Mouse (Mus musculus) limb, embryonic 13.5 days (tissue): ENCODE measurements around the gene Supt7l. TPM values are rescaled to one million over a fixed set of nuclear protein-coding genes. Genes with fewer than 3 reads are reported as not detected.
"Not testable (repeated sequence)": the region's sequence is repeated elsewhere in the genome, so short reads cannot be mapped to it uniquely, and the experiment has no call there.

ENCODE experiments used
- ATAC-seq: fragments of 200-750 bp; cut with Nextera tagmentation; 2 replicates; pipeline ENCODE4 v1.8.0; 2017; ENCODE audit warnings: low read depth, moderate number of reproducible peaks, moderate TSS enrichment; ENCODE audit not compliant: low FRiP score
- H3K27ac ChIP-seq: fragments of 300-500 bp; sonication (generic); 2 replicates; pipeline ENCODE4 v1.5.1; 2015; ENCODE audit warnings: inconsistent platforms, mild to moderate bottlenecking, moderate library complexity
- H3K27me3 ChIP-seq: fragments of 300-500 bp; sonication (generic); 2 replicates; pipeline ENCODE4 v1.6.1; 2015; ENCODE audit warnings: mild to moderate bottlenecking, inconsistent platforms
- H3K36me3 ChIP-seq: fragments of 300-500 bp; sonication (generic); 2 replicates; pipeline ENCODE4 v1.6.1; 2015; ENCODE audit warnings: inconsistent platforms, mild to moderate bottlenecking, moderate library complexity
- H3K4me1 ChIP-seq: fragments of 300-500 bp; sonication (generic); 2 replicates; pipeline ENCODE4 v1.6.1; 2015; ENCODE audit warnings: inconsistent platforms
- H3K4me2 ChIP-seq: fragments of 300-500 bp; sonication (generic); replicated peaks from 2 replicates; pipeline ENCODE4 v1.6.1; 2015; ENCODE audit warnings: inconsistent platforms, mild to moderate bottlenecking, moderate library complexity
- H3K4me3 ChIP-seq: fragments of 300-500 bp; sonication (generic); 2 replicates; pipeline ENCODE4 v1.5.1; 2015; ENCODE audit warnings: moderate library complexity, mild to moderate bottlenecking, inconsistent platforms
- H3K9ac ChIP-seq: fragments of 300-500 bp; sonication (generic); 2 replicates; pipeline ENCODE4 v1.6.1; 2015; ENCODE audit warnings: mild to moderate bottlenecking, inconsistent platforms
- H3K9me3 ChIP-seq: fragments of 300-500 bp; sonication (generic); 2 replicates; pipeline ENCODE4 v1.6.1; 2016; ENCODE audit warnings: inconsistent platforms
- WGBS: fragments of 180-500 bp; shearing (Covaris S2); methylation state at CpG from one replicate; pipeline ENCODE4 v1.1.7; 2015; 5-methylcytosine and 5-hydroxymethylcytosine counted together
- polyA plus RNA-seq: library from polyadenylated mRNA; unstranded; fragments of >200 nt; fragmentation: Nextera tagmentation; extraction: Ambion mirVana; gene quantifications from 2 replicates; pipeline ENCODE4 v1.2.1, GENCODE M21; 2015

Gene Supt7l
- polyA plus RNA-seq: 30.8 and 31.2 TPM in 2 replicates

DNA sequence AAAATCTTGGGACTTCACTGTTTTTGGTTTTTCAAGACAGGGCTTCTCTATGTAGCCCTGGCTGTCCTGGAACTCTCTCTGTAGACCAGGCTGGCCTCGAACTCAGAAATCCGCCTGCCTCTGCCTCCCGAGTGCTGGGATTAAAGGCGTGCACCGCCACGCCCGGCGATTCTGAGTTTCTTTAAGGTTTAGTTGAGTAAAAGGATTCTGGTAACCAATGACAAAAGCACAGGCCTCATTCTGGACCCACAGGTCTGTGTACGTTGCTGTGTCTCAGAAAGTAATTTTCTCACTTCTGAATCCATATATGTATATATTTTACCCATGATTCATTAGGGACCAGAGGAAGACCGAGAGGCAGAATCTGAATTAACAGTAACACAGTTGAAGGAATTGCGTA is at the start of gene Supt7l:
Gene Supt7l, minus strand, starts transcription at position 101 of the 400 bp plus-strand sequence.
- Histone ChIP-seq H3K9ac (peak within 1 kb of the TSS; percentile 91), H3K4me2 (peak within 1 kb of the TSS; percentile 85), H3K4me1 (peaks cover 26% of the 10 kb centered on the region), H3K4me3 (peak within 1 kb of the TSS; percentile 97), H3K27ac (peak within 1 kb of the TSS; percentile 86), H3K36me3 (peaks cover 35% of the 10 kb centered on the region)
- not testable (repeated sequence) for ATAC-seq, H3K27me3 ChIP-seq, H3K9me3 ChIP-seq
- WGBS: 81% methylated on average over 11 of the region's 11 CpGs

DNA sequence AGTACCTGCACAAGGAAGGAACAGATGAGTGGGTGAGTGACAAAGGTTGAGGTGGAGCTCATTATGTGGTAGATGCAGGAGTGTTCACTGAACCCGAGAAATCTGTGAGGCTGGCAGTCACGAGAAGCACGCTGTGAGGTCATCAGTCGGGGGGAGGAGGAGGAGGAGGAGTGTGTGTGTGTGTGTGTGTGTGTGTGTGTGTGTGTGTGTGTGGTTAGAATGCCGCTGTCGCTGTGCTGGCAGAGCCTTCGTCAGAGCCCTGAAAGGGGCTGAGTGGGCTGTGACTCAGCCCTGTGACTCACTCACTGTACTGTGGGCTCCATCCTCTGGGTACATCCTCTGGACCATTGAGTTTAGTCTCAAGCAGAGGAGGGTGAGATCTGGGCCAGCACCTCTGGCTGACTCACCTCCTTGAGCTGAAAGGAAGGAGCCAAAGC is 49.0 kb upstream of the Supt7l start:
- no peak for ATAC-seq
- 70% methylated on average over 6 of the region's 7 CpGs for WGBS
- no peaks in the 10 kb centered on the region for H3K36me3 ChIP-seq
- H3K4me1 ChIP-seq: 0 out of 2 replicates have a peak, but pooled peaks cover 2% of the 10 kb centered on the region
- no peak overlapping the region for H3K27ac ChIP-seq
- H3K4me3 ChIP-seq: no peak overlapping the region
- no peak overlapping the region for H3K9ac ChIP-seq
- no peak overlapping the region for H3K4me2 ChIP-seq
- H3K27me3 ChIP-seq: no peaks in the 10 kb centered on the region
- H3K9me3 ChIP-seq: no peaks in the 10 kb centered on the region

GRCm38 (mm10) chr5:31573722-31574121 is 46.1 kb upstream of the Supt7l start:
- 92% methylated on average over 3 of the region's 3 CpGs for WGBS
- Histone ChIP-seq H3K27ac (no peak overlapping the region), H3K4me2 (no peak overlapping the region), H3K4me1 (peaks cover 13% of the 10 kb centered on the region), H3K27me3 (no peaks in the 10 kb centered on the region), H3K9ac (no peak overlapping the region), H3K4me3 (no peak overlapping the region), H3K9me3 (no peaks in the 10 kb centered on the region), H3K36me3 (no peaks in the 10 kb centered on the region; the same call in 1 of the 2 replicates)
- ATAC-seq: no peak

GRCm38 (mm10) chr5:31571023-31571608 is 43.5 kb upstream of the Supt7l start:
- Histone ChIP-seq H3K27ac (0 out of 2 replicates have a peak overlapping the region, but pooled peaks have one; percentile 10), H3K4me1 (peaks cover 13% of the 10 kb centered on the region), H3K27me3 (no peaks in the 10 kb centered on the region), H3K36me3 (no peaks in the 10 kb centered on the region; the same call in 1 of the 2 replicates), H3K4me2 (peak overlapping the region; percentile 52), H3K9me3 (no peaks in the 10 kb centered on the region), H3K9ac (peak overlapping the region; percentile 50), H3K4me3 (0 out of 2 replicates have a peak overlapping the region, but pooled peaks have one; percentile 7)
- 20% methylated on average over 20 of the region's 20 CpGs for WGBS
- ATAC-seq: no peak

DNA sequence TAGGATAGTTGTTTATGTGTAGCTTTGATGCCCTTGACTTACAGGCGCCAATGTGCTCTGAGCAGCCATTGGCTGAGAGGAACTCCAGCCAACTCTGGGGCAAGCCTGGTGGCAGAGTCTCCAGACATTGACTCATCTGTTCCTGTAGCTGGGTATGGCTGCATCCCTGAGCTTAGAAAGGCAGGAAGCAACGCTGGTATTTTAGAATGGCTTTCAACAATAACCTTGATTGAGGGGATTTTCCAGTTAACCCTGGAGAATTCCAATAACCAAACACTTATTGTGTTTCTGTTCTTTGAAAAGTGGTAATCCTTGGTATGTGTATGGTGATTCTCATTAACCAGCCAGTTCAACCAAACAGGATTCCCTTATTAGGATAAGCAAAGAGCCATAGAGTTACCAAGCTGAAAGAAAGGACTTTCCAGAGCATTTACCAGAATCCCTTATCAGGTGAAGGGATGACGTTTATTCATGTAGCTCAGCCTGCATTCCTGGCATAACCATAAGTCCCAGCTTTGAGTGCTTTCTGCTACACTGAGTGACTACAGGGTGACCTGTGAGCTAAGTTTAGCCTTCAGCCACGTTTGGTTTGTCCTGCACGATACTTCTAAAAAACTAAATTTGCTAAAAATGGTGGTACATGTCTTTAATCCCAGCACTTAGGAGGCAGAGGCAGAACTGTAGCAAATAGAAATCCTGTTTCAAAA is 40.5 kb upstream of the Supt7l start:
- Histone ChIP-seq H3K4me2 (no peak overlapping the region), H3K27ac (no peak overlapping the region), H3K27me3 (no peaks in the 10 kb centered on the region), H3K4me3 (no peak overlapping the region), H3K9me3 (no peaks in the 10 kb centered on the region), H3K4me1 (peaks cover 16% of the 10 kb centered on the region), H3K9ac (no peak overlapping the region), H3K36me3 (peaks cover 6% of the 10 kb centered on the region; the same call in 1 of the 2 replicates)
- WGBS: 75% methylated on average over 5 of the region's 5 CpGs
- no peak for ATAC-seq

GRCm38 (mm10) chr5:31566457-31566856 is 38.9 kb upstream of the Supt7l start:
- Histone ChIP-seq H3K9ac (no peak overlapping the region), H3K4me1 (peaks cover 14% of the 10 kb centered on the region), H3K27ac (no peak overlapping the region), H3K27me3 (no peaks in the 10 kb centered on the region), H3K4me2 (no peak overlapping the region), H3K4me3 (no peak overlapping the region), H3K9me3 (no peaks in the 10 kb centered on the region), H3K36me3 (peaks cover 16% of the 10 kb centered on the region)
- no peak for ATAC-seq
- 67% methylated on average over 3 of the region's 3 CpGs for whole genome bisulfite sequencing

DNA sequence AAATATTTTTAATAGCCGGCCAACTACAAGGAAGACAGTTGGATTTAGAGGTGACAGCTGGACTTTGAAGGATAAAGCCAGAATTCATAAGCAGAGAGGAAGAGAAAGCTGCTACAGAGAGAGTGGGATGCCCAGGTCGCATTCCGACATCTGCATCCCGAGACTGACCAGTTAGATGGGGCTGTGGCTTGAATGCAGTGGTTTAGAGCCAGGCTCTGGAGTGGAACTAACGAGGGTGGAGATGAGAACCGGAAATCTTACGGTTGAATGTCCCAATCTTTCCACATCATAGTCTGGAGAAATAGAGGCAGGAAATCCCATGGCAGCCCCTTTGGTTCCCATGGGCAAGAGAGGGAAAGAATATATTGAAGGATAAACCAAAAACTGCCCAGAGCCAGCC is 38.4 kb upstream of the Supt7l start:
- Histone ChIP-seq H3K27ac (no peak overlapping the region), H3K9me3 (no peaks in the 10 kb centered on the region), H3K27me3 (no peaks in the 10 kb centered on the region), H3K36me3 (peaks cover 17% of the 10 kb centered on the region), H3K4me1 (peaks cover 10% of the 10 kb centered on the region), H3K9ac (no peak overlapping the region), H3K4me3 (no peak overlapping the region), H3K4me2 (no peak overlapping the region)
- 88% methylated on average over 7 of the region's 7 CpGs for WGBS
- ATAC-seq: no peak

GRCm38 (mm10) chr5:31564976-31565375 is 37.4 kb upstream of the Supt7l start:
- peaks cover 25% of the 10 kb centered on the region for H3K36me3 ChIP-seq
- no peaks in the 10 kb centered on the region for H3K27me3 ChIP-seq
- peaks cover 3% of the 10 kb centered on the region; the same call in 1 of the 2 replicates for H3K4me1 ChIP-seq
- no peak overlapping the region; the same call in 1 of the 2 replicates for H3K9ac ChIP-seq
- H3K27ac ChIP-seq: no peak overlapping the region
- no peak for ATAC-seq
- WGBS: 83% methylated on average over 4 of the region's 4 CpGs
- H3K4me3 ChIP-seq: no peak overlapping the region
- no peak overlapping the region for H3K4me2 ChIP-seq
- H3K9me3 ChIP-seq: no peaks in the 10 kb centered on the region

DNA sequence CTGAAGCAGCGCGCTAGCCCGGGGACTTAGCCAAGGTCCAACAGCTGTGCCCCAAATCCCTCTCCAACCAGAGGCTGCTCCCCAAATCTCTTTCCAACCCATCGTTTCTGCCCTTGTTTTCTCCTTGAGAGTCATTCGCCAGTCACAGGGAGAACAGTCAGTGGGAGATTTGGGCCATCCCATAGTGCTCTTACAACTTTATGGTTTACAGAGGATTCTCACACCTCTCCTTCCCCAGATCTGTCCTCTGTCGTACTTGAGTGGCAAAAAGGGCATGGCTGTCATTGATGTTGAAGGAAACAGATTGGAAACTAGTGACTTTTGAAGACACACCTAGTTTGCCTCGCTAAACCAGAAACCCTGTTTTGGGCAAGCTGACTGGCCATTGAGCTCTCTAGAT is 36.3 kb upstream of the Supt7l start:
- Histone ChIP-seq H3K4me3 (no peak overlapping the region), H3K9me3 (no peaks in the 10 kb centered on the region), H3K27ac (no peak overlapping the region), H3K4me2 (peak overlapping the region; percentile 34; the same call in 1 of the 2 replicates), H3K36me3 (peaks cover 36% of the 10 kb centered on the region), H3K9ac (peak overlapping the region; percentile 35; the same call in 1 of the 2 replicates), H3K27me3 (no peaks in the 10 kb centered on the region), H3K4me1 (peaks cover 3% of the 10 kb centered on the region; the same call in 1 of the 2 replicates)
- no peak for ATAC-seq
- WGBS: 28% methylated on average over 7 of the region's 7 CpGs

GRCm38 (mm10) chr5:31563496-31563895 is 35.9 kb upstream of the Supt7l start:
- Histone ChIP-seq H3K4me1 (peaks cover 3% of the 10 kb centered on the region; the same call in 1 of the 2 replicates), H3K4me2 (peak overlapping the region; percentile 34; the same call in 1 of the 2 replicates), H3K9me3 (no peaks in the 10 kb centered on the region), H3K27me3 (no peaks in the 10 kb centered on the region), H3K9ac (no peak overlapping the region; the same call in 1 of the 2 replicates), H3K4me3 (no peak overlapping the region), H3K27ac (no peak overlapping the region), H3K36me3 (peaks cover 36% of the 10 kb centered on the region)
- ATAC-seq: peak; percentile 61; the same call in 1 of the 2 replicates
- 11% methylated on average over 6 of the region's 6 CpGs for WGBS

GRCm38 (mm10) chr5:31562036-31562666 is 34.5 kb upstream of the Supt7l start:
- Histone ChIP-seq H3K9ac (no peak overlapping the region), H3K27me3 (no peaks in the 10 kb centered on the region), H3K4me1 (peaks cover 3% of the 10 kb centered on the region; the same call in 1 of the 2 replicates), H3K36me3 (peaks cover 44% of the 10 kb centered on the region), H3K4me2 (no peak overlapping the region), H3K4me3 (no peak overlapping the region), H3K9me3 (no peaks in the 10 kb centered on the region), H3K27ac (no peak overlapping the region)
- 85% methylated on average over 7 of the region's 7 CpGs for WGBS
- no peak for ATAC-seq

DNA sequence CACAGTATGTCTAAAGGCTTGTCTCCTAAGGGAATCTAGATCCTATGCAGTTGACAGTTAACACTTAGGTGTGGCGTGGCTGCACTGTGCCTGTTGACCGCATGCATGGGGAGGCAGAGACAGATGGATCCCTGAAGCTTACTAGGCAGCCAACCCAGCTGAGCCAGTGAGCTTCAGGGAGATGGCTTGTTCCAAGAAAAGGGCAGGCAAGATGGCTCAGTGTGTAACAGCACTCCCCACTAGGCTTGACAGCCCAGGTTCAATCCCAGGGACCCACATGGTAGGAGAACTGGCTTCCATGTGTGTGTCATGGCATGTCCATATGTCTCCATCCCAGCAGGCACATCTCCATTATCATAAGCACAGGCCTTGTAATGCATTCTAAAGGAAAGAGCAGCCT is 32.7 kb upstream of the Supt7l start:
- H3K4me1 ChIP-seq: peaks cover 3% of the 10 kb centered on the region; the same call in 1 of the 2 replicates
- no peaks in the 10 kb centered on the region for H3K9me3 ChIP-seq
- H3K9ac ChIP-seq: no peak overlapping the region
- peaks cover 57% of the 10 kb centered on the region for H3K36me3 ChIP-seq
- no peak for ATAC-seq
- 86% methylated on average over 2 of the region's 2 CpGs for WGBS
- no peak overlapping the region for H3K27ac ChIP-seq
- H3K4me2 ChIP-seq: no peak overlapping the region
- no peaks in the 10 kb centered on the region for H3K27me3 ChIP-seq
- no peak overlapping the region for H3K4me3 ChIP-seq
